Mouse (Mus musculus) kidney, embryonic 14.5 days (tissue): ENCODE measurements around the gene Hcrtr1. TPM values are rescaled to one million over a fixed set of nuclear protein-coding genes. Genes with fewer than 3 reads are reported as not detected.
A peak's percentile ranks its signal among the peaks of the same experiment; 100 is the strongest.

ENCODE experiments used
- ATAC-seq: fragments of 200-750 bp; cut with Nextera tagmentation; 2 replicates; pipeline ENCODE4 v1.8.0; 2017; ENCODE audit warnings: moderate number of reproducible peaks, mild to moderate bottlenecking, moderate TSS enrichment, moderate library complexity; ENCODE audit not compliant: low FRiP score, low TSS enrichment
- H3K27ac ChIP-seq: fragments of 300-500 bp; sonication (generic); 2 replicates; pipeline ENCODE4 v1.5.1; 2014; ENCODE audit warnings: low read depth, mild to moderate bottlenecking, low read length, moderate library complexity, mixed read lengths
- H3K27me3 ChIP-seq: fragments of 300-500 bp; sonication (generic); 2 replicates; pipeline ENCODE4 v1.6.1; 2014; ENCODE audit warnings: mild to moderate bottlenecking, low read length; ENCODE audit not compliant: control insufficient read depth, insufficient read depth
- H3K36me3 ChIP-seq: fragments of 300-500 bp; sonication (generic); 2 replicates; pipeline ENCODE4 v1.6.1; 2014; ENCODE audit warnings: low read length, mixed read lengths; ENCODE audit not compliant: control insufficient read depth, insufficient read depth
- H3K4me1 ChIP-seq: fragments of 300-500 bp; sonication (generic); 2 replicates; pipeline ENCODE4 v1.6.1; 2014; ENCODE audit warnings: low read length, mixed read lengths; ENCODE audit not compliant: control insufficient read depth, insufficient read depth
- H3K4me2 ChIP-seq: fragments of 300-500 bp; sonication (generic); replicated peaks from 2 replicates; pipeline ENCODE4 v1.6.1; 2014; ENCODE audit warnings: low read depth, mild to moderate bottlenecking, low read length
- H3K4me3 ChIP-seq: fragments of 300-500 bp; sonication (generic); 2 replicates; pipeline ENCODE4 v1.5.1; 2014; ENCODE audit warnings: mild to moderate bottlenecking, low read length
- H3K9ac ChIP-seq: fragments of 300-500 bp; sonication (generic); 2 replicates; pipeline ENCODE4 v1.6.1; 2014; ENCODE audit warnings: low read depth, mild to moderate bottlenecking, low read length, moderate library complexity
- H3K9me3 ChIP-seq: fragments of 300-500 bp; sonication (generic); 2 replicates; pipeline ENCODE4 v1.6.1; 2016; ENCODE audit warnings: low read length; ENCODE audit not compliant: control insufficient read depth
- WGBS: fragments of 180-500 bp; shearing (Covaris S2); extraction: QIAGEN DNeasy Blood & Tissue Kit; methylation state at CpG from one replicate; pipeline ENCODE4 v1.1.7; 2014; 5-methylcytosine and 5-hydroxymethylcytosine counted together
- polyA plus RNA-seq: library from polyadenylated mRNA; unstranded; fragments of >200 nt; fragmentation: Nextera tagmentation; extraction: Ambion mirVana; gene quantifications from 2 replicates; pipeline ENCODE4 v1.2.1, GENCODE M21; 2014

Hcrtr1 gene
- polyA plus RNA-seq, 1 experiment from 2014 or later, result not detected

DNA sequence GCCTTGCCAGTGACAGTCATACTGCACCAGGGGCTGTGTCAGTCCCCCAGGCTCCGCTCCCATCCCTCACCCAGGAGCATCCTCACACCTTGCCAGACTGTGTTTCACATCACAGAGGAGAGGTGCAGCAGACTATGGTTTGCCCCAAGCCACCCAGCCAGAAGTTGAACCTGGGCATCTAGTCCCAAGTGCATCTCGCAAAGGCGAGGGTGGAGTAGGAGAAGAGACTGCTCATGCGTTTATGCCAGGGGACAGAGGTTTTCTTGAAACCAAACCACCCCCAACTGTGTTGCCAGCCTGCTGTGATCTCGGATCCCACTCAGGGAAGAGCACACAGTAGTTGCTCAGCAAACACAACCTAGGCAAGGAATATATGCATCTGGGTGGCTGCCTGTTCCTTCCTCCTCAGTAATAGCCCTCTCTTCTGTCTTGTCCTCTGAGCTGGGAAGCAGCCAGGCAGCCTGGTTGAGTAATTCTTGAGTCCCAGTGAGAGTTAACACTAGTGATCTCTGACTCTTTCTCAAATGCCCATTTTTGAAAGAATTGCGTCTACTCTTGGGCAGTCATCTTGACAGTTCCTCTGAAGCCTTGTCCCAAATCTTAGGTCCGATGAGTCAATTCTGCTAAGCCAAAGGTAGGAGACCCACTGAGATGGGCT is 7.6 kb downstream of the Hcrtr1 start:
- H3K27me3 ChIP-seq, result no peaks in the 10 kb centered on the region
- no peak overlapping the region for H3K4me3 ChIP-seq
- H3K36me3 ChIP-seq, result peaks cover 15% of the 10 kb centered on the region
- no peak overlapping the region for H3K27ac ChIP-seq
- H3K4me1 ChIP-seq, result no peaks in the 10 kb centered on the region
- no peak overlapping the region for H3K9ac ChIP-seq
- no peak overlapping the region for H3K4me2 ChIP-seq
- ATAC-seq, result no peak
- no peaks in the 10 kb centered on the region for H3K9me3 ChIP-seq
- WGBS, result 90% methylated on average over 7 of the region's 7 CpGs

DNA sequence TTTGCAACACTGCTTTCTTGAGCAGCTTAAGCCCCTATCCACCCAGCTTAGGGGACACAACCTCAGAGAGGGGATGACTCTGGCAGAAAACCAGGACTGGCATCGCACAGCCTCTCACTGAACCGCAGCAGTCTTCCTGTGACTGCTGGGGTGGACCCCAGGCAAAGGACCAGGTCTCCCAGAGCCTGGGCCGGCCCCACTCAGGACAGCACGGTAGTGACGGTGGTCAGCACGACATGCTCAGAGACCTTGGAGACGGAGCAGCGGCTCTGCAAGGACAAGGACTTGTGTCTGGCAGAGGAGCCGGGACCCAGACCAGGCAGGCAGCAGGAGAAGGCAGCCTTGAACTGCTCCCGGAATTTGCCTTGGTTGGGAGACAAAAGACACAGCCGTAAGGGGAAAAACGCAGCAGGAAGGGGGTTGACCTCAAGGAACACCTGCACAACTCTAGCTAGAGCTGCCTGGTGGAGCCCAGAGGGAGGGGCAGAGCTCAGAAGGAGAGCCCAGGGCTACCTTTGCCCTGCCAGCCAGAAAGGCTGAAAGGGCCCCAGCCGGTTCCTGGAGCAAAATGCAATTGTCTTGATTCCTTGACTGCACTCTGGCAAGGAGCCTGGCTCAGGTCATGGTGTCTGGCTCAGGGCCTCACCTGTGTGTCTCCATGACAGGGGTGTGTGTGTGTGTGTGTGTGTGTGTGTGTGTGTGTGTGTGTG is 8.4 kb downstream of the Hcrtr1 start:
- Histone ChIP-seq H3K9ac (no peak overlapping the region), H3K4me2 (no peak overlapping the region), H3K4me3 (no peak overlapping the region), H3K9me3 (no peaks in the 10 kb centered on the region), H3K36me3 (peaks cover 23% of the 10 kb centered on the region), H3K4me1 (no peaks in the 10 kb centered on the region), H3K27ac (no peak overlapping the region; the same call in 1 of the 2 replicates), H3K27me3 (no peaks in the 10 kb centered on the region)
- ATAC-seq, result 0 out of 2 replicates have a peak, but pooled peaks have one; percentile 17
- WGBS, result 49% methylated on average over 13 of the region's 13 CpGs

- Histone ChIP-seq H3K9ac (no peak overlapping the region), H3K27me3 (no peaks in the 10 kb centered on the region), H3K27ac (no peak overlapping the region; the same call in 1 of the 2 replicates), H3K36me3 (peaks cover 30% of the 10 kb centered on the region), H3K4me3 (no peak overlapping the region), H3K4me1 (no peaks in the 10 kb centered on the region), H3K4me2 (no peak overlapping the region), H3K9me3 (no peaks in the 10 kb centered on the region)
- ATAC-seq, result no peak
- WGBS, result 81% methylated on average over 10 of the region's 10 CpGs
Measured at GRCm38 (mm10) chr4:130130082-130130481, 9.1 kb downstream of the Hcrtr1 start.

DNA sequence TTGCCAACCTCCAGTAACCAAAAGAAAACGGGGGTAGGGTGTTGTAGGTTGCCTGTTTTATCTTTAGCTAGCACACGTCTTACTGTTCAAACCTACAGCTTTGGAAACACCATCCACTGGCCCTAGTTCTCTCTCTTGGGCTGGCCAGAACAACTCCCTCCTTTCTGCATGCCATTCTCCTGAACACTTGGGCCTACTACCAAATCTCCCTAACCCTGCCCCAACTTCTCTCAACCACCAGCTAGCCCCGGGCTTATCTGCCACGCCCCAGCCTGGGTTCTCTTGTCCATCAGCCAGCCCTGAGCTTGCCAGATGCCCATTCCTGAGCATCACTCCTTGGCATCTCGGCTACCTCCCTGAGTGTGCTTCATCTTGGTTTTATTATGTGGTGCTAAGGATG is 10.3 kb downstream of the Hcrtr1 start:
- H3K27ac ChIP-seq, result no peak overlapping the region
- no peak overlapping the region for H3K4me2 ChIP-seq
- no peaks in the 10 kb centered on the region for H3K9me3 ChIP-seq
- H3K4me1 ChIP-seq, result no peaks in the 10 kb centered on the region
- 90% methylated on average over 5 of the region's 5 CpGs for WGBS
- H3K9ac ChIP-seq, result no peak overlapping the region
- H3K36me3 ChIP-seq, result peaks cover 35% of the 10 kb centered on the region
- no peak overlapping the region for H3K4me3 ChIP-seq
- no peaks in the 10 kb centered on the region for H3K27me3 ChIP-seq
- no peak for ATAC-seq

DNA sequence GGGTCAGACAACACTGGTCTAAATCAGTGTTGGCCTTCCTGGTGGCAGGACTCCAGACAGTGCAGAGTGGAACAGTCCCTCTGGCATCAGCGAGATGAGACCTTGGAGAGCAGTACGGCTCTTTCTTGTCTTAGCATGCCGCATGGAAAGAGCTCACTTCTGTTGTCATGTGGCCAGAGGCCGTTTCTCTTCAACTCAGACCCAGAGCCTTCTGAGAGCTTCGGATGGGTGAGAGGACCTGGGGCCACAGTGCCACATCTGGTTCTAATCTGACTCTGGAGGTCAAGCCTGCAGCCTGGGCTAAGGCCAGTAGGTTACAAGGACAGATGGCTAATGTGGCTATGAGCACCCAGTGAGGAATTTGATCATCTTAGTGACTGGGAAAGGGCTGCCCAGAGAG is 13.2 kb downstream of the Hcrtr1 start:
- WGBS, result 77% methylated on average over 5 of the region's 5 CpGs
- Histone ChIP-seq H3K4me2 (no peak overlapping the region), H3K9ac (no peak overlapping the region), H3K4me3 (no peak overlapping the region), H3K9me3 (no peaks in the 10 kb centered on the region), H3K36me3 (peaks cover 57% of the 10 kb centered on the region), H3K27ac (no peak overlapping the region), H3K27me3 (no peaks in the 10 kb centered on the region), H3K4me1 (no peaks in the 10 kb centered on the region; the same call in 1 of the 2 replicates)
- no peak for ATAC-seq

DNA sequence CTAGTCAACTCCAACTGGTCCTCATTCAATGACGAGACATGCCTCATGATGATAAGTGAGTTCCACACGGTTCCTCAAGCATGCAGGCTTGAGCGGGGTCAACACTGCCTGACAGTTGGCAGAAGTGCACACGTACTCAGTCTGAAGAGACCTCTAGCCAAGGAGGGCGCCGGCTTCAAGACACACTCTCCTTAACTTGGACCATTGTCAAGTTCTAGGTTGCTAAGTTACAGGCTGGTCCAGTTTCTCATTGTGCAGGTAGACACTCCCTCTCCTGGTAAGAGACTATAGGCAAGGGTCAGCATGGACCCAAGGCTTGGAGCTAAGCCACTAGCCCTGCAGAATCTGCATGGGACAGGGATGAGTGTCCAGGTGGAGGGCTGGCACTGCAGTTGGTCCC is 14.0 kb downstream of the Hcrtr1 start:
- no peak overlapping the region for H3K9ac ChIP-seq
- H3K9me3 ChIP-seq, result no peaks in the 10 kb centered on the region
- H3K27me3 ChIP-seq, result no peaks in the 10 kb centered on the region
- no peaks in the 10 kb centered on the region; the same call in 1 of the 2 replicates for H3K4me1 ChIP-seq
- H3K4me2 ChIP-seq, result no peak overlapping the region
- 89% methylated on average over 6 of the region's 6 CpGs for WGBS
- H3K36me3 ChIP-seq, result peaks cover 57% of the 10 kb centered on the region
- no peak overlapping the region for H3K4me3 ChIP-seq
- ATAC-seq, result no peak
- no peak overlapping the region for H3K27ac ChIP-seq

- WGBS, result 90% methylated on average over 4 of the region's 4 CpGs
- Histone ChIP-seq H3K4me1 (no peaks in the 10 kb centered on the region; the same call in 1 of the 2 replicates), H3K27ac (no peak overlapping the region), H3K36me3 (peaks cover 57% of the 10 kb centered on the region), H3K9ac (no peak overlapping the region), H3K27me3 (no peaks in the 10 kb centered on the region), H3K4me3 (no peak overlapping the region), H3K9me3 (no peaks in the 10 kb centered on the region), H3K4me2 (no peak overlapping the region)
- no peak for ATAC-seq
Measured at GRCm38 (mm10) chr4:130124110-130124509, 15.0 kb downstream of the Hcrtr1 start.

DNA sequence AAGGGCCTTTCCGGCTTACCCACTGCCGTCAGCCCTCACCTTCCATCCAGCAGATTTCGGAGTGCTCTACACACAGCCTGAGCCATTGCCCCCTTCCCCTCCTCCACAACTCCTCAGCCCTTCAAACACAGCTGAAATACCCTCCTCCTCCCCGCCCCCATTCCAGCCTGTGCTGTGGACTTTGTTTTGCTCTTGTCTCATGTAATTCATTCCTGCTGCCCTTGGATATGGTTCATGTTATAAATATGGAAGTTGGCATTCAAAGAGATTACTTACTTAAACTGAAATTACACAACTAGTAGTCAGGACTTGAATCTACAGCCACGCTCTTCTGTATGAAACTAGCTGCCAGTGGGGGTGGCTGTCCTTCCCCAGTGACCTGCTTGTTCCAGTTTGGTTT is 16.1 kb downstream of the Hcrtr1 start:
- H3K27me3 ChIP-seq, result no peaks in the 10 kb centered on the region
- ATAC-seq, result no peak
- H3K4me1 ChIP-seq, result no peaks in the 10 kb centered on the region; the same call in 1 of the 2 replicates
- H3K9ac ChIP-seq, result no peak overlapping the region
- H3K36me3 ChIP-seq, result peaks cover 56% of the 10 kb centered on the region
- H3K4me2 ChIP-seq, result no peak overlapping the region
- no peaks in the 10 kb centered on the region for H3K9me3 ChIP-seq
- WGBS, result 83% methylated on average over 5 of the region's 5 CpGs
- H3K27ac ChIP-seq, result no peak overlapping the region
- H3K4me3 ChIP-seq, result no peak overlapping the region

DNA sequence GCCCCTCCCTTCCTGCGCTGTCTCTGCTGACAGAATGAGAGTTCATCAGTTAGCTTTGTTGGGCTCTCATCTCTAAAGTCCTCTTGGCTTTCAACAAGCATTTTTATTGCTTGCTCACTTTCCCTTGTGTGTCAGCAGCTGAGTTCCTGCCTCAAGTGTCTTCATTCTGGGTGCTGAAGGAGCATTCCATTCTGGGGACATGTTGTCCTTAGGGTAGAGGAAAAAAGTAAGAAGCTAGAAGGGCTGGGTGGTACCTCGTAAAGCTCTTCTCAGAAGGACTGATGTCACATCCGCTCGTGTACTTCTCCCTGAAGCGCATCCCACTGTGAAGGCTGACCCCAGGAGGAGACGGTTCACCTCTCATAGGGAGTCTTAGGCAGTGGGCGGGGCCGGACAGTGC is 17.6 kb downstream of the Hcrtr1 start:
- WGBS, result 60% methylated on average over 8 of the region's 8 CpGs
- Histone ChIP-seq H3K27ac (no peak overlapping the region), H3K4me1 (no peaks in the 10 kb centered on the region; the same call in 1 of the 2 replicates), H3K4me3 (no peak overlapping the region), H3K4me2 (no peak overlapping the region), H3K27me3 (no peaks in the 10 kb centered on the region), H3K9me3 (no peaks in the 10 kb centered on the region), H3K9ac (no peak overlapping the region), H3K36me3 (peaks cover 48% of the 10 kb centered on the region)
- ATAC-seq, result peak; percentile 46; the same call in 1 of the 2 replicates
